Mouse (Mus musculus) neural tube, embryonic 13.5 days (tissue): ENCODE measurements at regions not wholly inside any gene's neighbourhood (a gene's known extent, or its start where the extent isn't known, plus 50 kb on each side); places are given as distances from the start of the nearest gene placed in this dataset.

Experiments used
- ATAC-seq: fragments of 200-750 bp; cut with Nextera tagmentation; 2 replicates; pipeline ENCODE4 v1.8.0; 2017; ENCODE audit warnings: low read depth, mild to moderate bottlenecking, moderate TSS enrichment, moderate library complexity
- H3K27ac ChIP-seq: fragments of 300-500 bp; sonication (generic); replicated peaks from 2 replicates; pipeline ENCODE4 v1.5.1; 2015; ENCODE audit warnings: moderate library complexity, mild to moderate bottlenecking, inconsistent platforms
- H3K27me3 ChIP-seq: fragments of 300-500 bp; sonication (generic); 2 replicates; pipeline ENCODE4 v1.6.1; 2015; ENCODE audit warnings: mild to moderate bottlenecking, inconsistent platforms
- H3K36me3 ChIP-seq: fragments of 300-500 bp; sonication (generic); 2 replicates; pipeline ENCODE4 v1.6.1; 2015; ENCODE audit warnings: mild to moderate bottlenecking, inconsistent platforms
- H3K4me1 ChIP-seq: fragments of 300-500 bp; sonication (generic); replicated peaks from 2 replicates; pipeline ENCODE4 v1.6.1; 2015; ENCODE audit warnings: inconsistent platforms
- H3K4me2 ChIP-seq: fragments of 300-500 bp; sonication (generic); 2 replicates; pipeline ENCODE4 v1.6.1; 2015; ENCODE audit warnings: inconsistent platforms, mild to moderate bottlenecking, moderate library complexity
- H3K4me3 ChIP-seq: fragments of 300-500 bp; sonication (generic); 2 replicates; pipeline ENCODE4 v1.5.1; 2015; ENCODE audit warnings: mild to moderate bottlenecking, inconsistent platforms
- H3K9ac ChIP-seq: fragments of 300-500 bp; sonication (generic); 2 replicates; pipeline ENCODE4 v1.6.1; 2015; ENCODE audit warnings: moderate library complexity, mild to moderate bottlenecking, inconsistent platforms
- H3K9me3 ChIP-seq: fragments of 300-500 bp; sonication (generic); 2 replicates; pipeline ENCODE4 v1.6.1; 2016; ENCODE audit warnings: inconsistent platforms
- WGBS: fragments of 180-500 bp; shearing (Covaris S2); methylation state at CpG from one replicate; pipeline ENCODE4 v1.1.7; 2015; 5-methylcytosine and 5-hydroxymethylcytosine counted together

- no peak overlapping the region for H3K27ac ChIP-seq
- peaks cover 25% of the 10 kb centered on the region for H3K4me1 ChIP-seq
- no peaks in the 10 kb centered on the region for H3K9me3 ChIP-seq
- H3K9ac ChIP-seq: no peak overlapping the region
- 56% methylated on average over 5 of the region's 5 CpGs for WGBS
- no peak for ATAC-seq
- no peaks in the 10 kb centered on the region for H3K27me3 ChIP-seq
- H3K4me3 ChIP-seq: no peak overlapping the region
- H3K36me3 ChIP-seq: no peaks in the 10 kb centered on the region
- H3K4me2 ChIP-seq: no peak overlapping the region
Observed at GRCm38 (mm10) chr11:32136066-32136465, 64.0 kb downstream of the Il9r start.

DNA sequence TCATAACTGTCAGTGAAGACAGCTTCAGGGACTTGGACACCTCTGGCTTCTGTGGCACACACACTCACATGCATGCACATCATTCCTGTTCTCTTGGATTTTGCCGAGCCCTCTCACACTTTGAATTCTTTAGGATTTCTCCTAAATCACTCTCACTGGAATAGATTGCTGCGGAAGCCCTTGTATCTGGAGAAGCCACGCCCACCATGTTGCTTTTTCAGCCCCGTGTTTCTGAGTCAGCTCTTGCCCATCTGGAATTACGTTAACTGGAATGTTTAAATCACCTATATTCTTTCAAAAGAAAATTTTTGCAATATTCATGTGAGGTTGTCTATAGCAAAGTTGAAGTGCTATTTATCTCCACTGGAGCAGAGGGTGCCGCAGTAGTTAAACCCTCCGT lies 66.1 kb downstream of the Il9r start:
- 79% methylated on average over 7 of the region's 7 CpGs for WGBS
- Histone ChIP-seq H3K27ac (no peak overlapping the region), H3K4me3 (no peak overlapping the region), H3K36me3 (no peaks in the 10 kb centered on the region), H3K27me3 (no peaks in the 10 kb centered on the region), H3K4me1 (peaks cover 16% of the 10 kb centered on the region), H3K9me3 (no peaks in the 10 kb centered on the region), H3K4me2 (no peak overlapping the region), H3K9ac (no peak overlapping the region)
- ATAC-seq: no peak

GRCm38 (mm10) chr11:32132008-32132615 lies 68.0 kb downstream of the Il9r start:
- Histone ChIP-seq H3K36me3 (no peaks in the 10 kb centered on the region), H3K27me3 (no peaks in the 10 kb centered on the region), H3K9ac (no peak overlapping the region), H3K4me2 (no peak overlapping the region), H3K27ac (no peak overlapping the region), H3K9me3 (no peaks in the 10 kb centered on the region), H3K4me3 (no peak overlapping the region), H3K4me1 (peaks cover 12% of the 10 kb centered on the region; the same call in 1 of the 2 replicates)
- no peak for ATAC-seq
- WGBS: 83% methylated on average over 3 of the region's 3 CpGs

DNA sequence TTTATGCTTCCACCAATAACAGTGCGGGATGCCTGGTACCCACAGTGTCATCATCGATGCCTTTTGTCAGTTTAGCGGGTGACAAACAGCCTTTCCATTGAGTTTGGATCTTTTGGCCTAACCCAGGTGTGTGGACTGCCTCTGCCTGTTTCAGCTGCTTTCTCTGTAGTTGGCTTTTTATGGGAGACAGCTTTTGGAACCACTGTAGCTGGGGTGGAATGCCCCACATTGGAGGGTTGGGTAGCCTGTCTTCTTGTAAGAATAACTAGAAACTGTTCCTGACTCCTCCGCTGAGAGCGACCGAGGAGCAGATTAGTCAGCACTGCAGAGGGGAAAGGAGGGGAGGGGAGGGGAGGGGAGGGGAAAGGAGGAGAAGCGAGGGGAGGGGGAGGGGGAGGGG lies 71.5 kb downstream of the Il9r start:
- WGBS: 71% methylated on average over 7 of the region's 7 CpGs
- no peak overlapping the region for H3K27ac ChIP-seq

GRCm38 (mm10) chr11:32128018-32128417 lies 72.1 kb downstream of the Il9r start:
- Histone ChIP-seq H3K27ac (0 out of 2 replicates have a peak overlapping the region, but pooled peaks have one; percentile 33), H3K36me3 (no peaks in the 10 kb centered on the region), H3K27me3 (no peaks in the 10 kb centered on the region), H3K9ac (no peak overlapping the region), H3K9me3 (no peaks in the 10 kb centered on the region), H3K4me2 (no peak overlapping the region), H3K4me1 (peaks cover 21% of the 10 kb centered on the region; the same call in 1 of the 2 replicates), H3K4me3 (no peak overlapping the region)
- peak; percentile 36; the same call in 1 of the 2 replicates for ATAC-seq
- WGBS: 77% methylated on average over 3 of the region's 3 CpGs

More for the DNA sequence above, 71.5 kb downstream of the Il9r start:
- Histone ChIP-seq H3K4me3 (no peak overlapping the region), H3K9ac (no peak overlapping the region), H3K9me3 (no peaks in the 10 kb centered on the region), H3K36me3 (no peaks in the 10 kb centered on the region), H3K27me3 (no peaks in the 10 kb centered on the region), H3K4me2 (no peak overlapping the region), H3K4me1 (peaks cover 21% of the 10 kb centered on the region; the same call in 1 of the 2 replicates)
- ATAC-seq: no peak

DNA sequence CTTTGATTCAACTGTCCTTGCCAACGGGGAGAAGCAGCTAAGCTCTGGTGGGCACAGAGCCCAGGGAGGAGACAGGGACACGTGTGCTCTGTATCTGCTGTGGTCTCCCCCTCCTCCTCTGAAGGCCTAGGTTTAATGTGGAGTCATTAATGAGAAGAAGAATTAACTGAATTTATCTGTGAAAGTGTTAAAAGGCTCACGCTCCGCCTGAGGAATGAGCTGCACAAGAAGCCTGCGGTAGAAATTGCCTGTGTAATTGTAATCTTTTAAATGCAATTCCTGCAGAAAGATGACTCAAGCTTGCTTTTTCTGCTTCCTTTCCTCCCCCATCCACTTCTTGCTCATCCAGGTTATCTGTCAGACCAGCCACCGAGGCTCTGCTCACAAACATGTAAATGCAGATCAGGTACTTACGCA lies 72.7 kb downstream of the Il9r start:
- Histone ChIP-seq H3K36me3 (no peaks in the 10 kb centered on the region), H3K27me3 (no peaks in the 10 kb centered on the region), H3K4me1 (peaks cover 21% of the 10 kb centered on the region; the same call in 1 of the 2 replicates), H3K4me3 (no peak overlapping the region), H3K4me2 (no peak overlapping the region), H3K27ac (peak overlapping the region; percentile 52), H3K9ac (no peak overlapping the region), H3K9me3 (no peaks in the 10 kb centered on the region)
- ATAC-seq: peak; percentile 81
- WGBS: 55% methylated on average over 7 of the region's 7 CpGs

DNA sequence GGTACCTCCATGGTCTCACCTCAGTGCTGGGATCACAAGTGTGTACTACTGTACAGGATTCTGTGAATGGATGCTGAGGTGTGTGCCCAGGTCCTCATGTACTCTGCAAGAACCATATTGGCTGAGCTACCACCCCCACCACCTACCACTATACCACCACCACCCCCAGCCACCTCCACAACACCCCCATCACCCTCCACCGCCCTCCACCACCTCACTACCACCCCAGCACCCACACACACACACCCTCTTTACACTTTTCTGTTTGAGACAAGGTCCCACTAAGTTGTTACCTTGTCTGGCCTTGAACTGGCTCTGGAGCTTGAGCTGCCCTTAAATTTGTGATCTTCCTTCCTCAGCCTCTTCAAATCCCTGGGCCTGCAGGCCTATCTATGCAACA lies 73.3 kb downstream of the Il9r start:
- Histone ChIP-seq H3K4me3 (no peak overlapping the region), H3K27ac (peak overlapping the region; percentile 52), H3K36me3 (no peaks in the 10 kb centered on the region), H3K4me1 (peaks cover 21% of the 10 kb centered on the region; the same call in 1 of the 2 replicates), H3K9ac (no peak overlapping the region), H3K9me3 (no peaks in the 10 kb centered on the region), H3K4me2 (no peak overlapping the region), H3K27me3 (no peaks in the 10 kb centered on the region)
- WGBS: 87% methylated on average over 1 of the region's 1 CpGs
- ATAC-seq: no peak

GRCm38 (mm10) chr11:32126311-32126698 lies 73.8 kb downstream of the Il9r start:
- Histone ChIP-seq H3K27me3 (no peaks in the 10 kb centered on the region), H3K4me3 (no peak overlapping the region), H3K4me2 (no peak overlapping the region), H3K9me3 (no peaks in the 10 kb centered on the region), H3K9ac (no peak overlapping the region), H3K4me1 (peaks cover 21% of the 10 kb centered on the region; the same call in 1 of the 2 replicates), H3K36me3 (no peaks in the 10 kb centered on the region), H3K27ac (no peak overlapping the region)
- no peak for ATAC-seq
- 64% methylated on average over 5 of the region's 5 CpGs for WGBS

DNA sequence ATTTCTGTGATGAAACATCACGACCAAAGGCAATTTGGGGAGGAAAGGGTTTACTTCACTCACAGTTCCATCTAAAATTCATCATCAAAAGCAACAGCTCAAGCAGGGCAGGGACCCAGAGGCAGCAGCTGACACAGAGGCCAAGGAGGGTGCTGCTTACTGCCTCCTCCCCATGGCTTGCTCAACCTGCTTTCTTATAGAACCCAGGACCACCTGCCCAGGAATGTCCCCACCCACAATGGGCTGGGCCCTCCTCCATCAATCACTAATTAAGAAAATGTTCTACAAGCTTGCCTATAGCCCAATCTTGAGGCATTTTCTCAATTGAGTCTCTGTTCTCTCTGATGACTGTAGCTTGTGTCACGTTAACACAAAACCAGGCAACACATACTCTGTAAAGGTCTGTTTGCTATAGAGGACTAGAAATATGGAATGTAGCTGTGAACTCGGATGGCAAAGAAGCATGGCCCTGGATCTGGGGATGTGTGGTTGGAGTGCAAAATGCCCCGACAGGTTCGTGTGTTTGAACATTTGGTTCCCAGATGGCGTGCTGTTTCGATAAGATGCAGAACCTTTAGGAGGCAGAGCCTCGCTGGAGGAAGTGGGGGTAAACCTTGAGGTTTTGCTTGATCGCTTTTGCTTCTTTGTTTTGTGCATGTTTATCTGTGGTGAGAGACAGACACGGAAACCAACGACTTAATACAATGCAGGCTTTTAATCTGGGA lies 74.3 kb downstream of the Il9r start:
- WGBS: 62% methylated on average over 11 of the region's 11 CpGs

GRCm38 (mm10) chr11:32120596-32120995 lies 79.5 kb downstream of the Il9r start:
- Histone ChIP-seq H3K9me3 (no peaks in the 10 kb centered on the region), H3K27me3 (no peaks in the 10 kb centered on the region), H3K9ac (no peak overlapping the region), H3K36me3 (no peaks in the 10 kb centered on the region), H3K4me2 (no peak overlapping the region), H3K4me3 (no peak overlapping the region), H3K27ac (no peak overlapping the region), H3K4me1 (peaks cover 33% of the 10 kb centered on the region)
- WGBS: 75% methylated on average over 3 of the region's 3 CpGs
- ATAC-seq: no peak

More for the DNA sequence above, 74.3 kb downstream of the Il9r start:
- Histone ChIP-seq H3K36me3 (no peaks in the 10 kb centered on the region), H3K9me3 (no peaks in the 10 kb centered on the region), H3K9ac (no peak overlapping the region), H3K27ac (no peak overlapping the region), H3K4me3 (no peak overlapping the region), H3K4me1 (peaks cover 21% of the 10 kb centered on the region; the same call in 1 of the 2 replicates), H3K27me3 (no peaks in the 10 kb centered on the region), H3K4me2 (no peak overlapping the region)
- ATAC-seq: no peak

DNA sequence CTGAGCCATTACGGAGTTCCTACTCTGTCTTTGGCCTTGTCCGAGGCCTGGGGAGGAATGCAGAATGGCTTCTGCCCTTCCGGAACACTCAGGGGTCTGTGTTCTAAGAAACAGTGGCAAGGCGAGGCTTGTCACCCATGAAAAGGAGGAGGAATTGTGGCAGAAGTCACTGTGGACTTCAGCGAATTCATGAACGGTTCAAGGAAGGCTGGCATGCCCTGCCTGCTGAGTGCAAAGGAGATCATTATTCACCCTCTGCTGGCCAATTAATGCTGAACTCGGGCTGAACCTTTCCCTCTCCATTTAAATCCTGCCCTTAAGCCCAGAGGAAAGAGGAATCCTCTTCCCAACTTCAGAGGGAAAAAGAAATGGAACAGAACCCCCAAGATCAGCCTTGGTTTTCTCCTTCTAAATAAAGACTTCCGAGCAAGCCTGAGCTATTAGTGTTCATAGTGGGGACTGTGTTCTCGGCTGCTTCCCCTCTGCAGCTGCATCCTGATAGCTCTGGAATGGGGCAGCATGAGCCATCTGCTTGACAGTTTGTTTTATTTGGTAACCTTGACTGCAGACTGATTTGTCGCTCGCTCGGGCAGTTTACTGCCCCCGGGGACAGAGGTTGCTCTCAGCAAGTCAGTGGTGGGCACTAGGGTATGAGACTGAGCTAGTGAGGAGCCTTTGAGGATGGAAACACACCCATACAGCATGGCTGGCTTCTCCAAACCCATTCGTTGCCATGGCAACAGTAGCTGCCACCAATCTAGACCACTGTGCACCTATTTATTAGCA lies 81.0 kb downstream of the Il9r start:
- WGBS: 10% methylated on average over 14 of the region's 14 CpGs
- Histone ChIP-seq H3K27ac (peak overlapping the region; percentile 88), H3K4me3 (no peak overlapping the region), H3K36me3 (no peaks in the 10 kb centered on the region), H3K27me3 (no peaks in the 10 kb centered on the region), H3K4me2 (peak overlapping the region; percentile 13; the same call in 1 of the 2 replicates), H3K9me3 (0 out of 2 replicates have a peak, but pooled peaks cover 6% of the 10 kb centered on the region), H3K9ac (peak overlapping the region; percentile 31; the same call in 1 of the 2 replicates), H3K4me1 (peaks cover 31% of the 10 kb centered on the region)
- peak; percentile 85 for ATAC-seq

DNA sequence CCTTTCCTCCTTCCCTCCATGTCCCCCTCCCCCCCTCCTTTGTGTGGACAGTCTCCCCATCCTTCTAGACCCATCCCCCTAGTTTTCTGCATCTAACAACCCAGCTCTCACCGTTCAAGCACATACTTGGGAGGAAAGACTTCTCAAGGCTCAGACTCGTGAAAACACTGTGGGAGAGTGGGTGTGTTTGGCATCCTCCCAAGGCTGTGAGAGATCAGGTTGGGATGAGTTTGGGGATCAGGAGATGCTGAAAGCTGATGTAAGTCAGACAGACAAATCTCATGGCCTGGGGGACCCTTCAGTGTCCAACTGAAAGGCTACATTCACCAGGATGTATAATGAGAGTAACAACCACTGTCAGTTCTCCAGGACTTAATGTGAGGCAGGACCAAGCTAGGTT lies 82.1 kb downstream of the Il9r start:
- H3K27ac ChIP-seq: peak overlapping the region; percentile 88

More for the DNA sequence above, 82.1 kb downstream of the Il9r start:
- Histone ChIP-seq H3K9ac (no peak overlapping the region), H3K9me3 (0 out of 2 replicates have a peak, but pooled peaks cover 6% of the 10 kb centered on the region), H3K27me3 (no peaks in the 10 kb centered on the region), H3K4me1 (peaks cover 42% of the 10 kb centered on the region), H3K4me3 (no peak overlapping the region), H3K36me3 (no peaks in the 10 kb centered on the region), H3K4me2 (no peak overlapping the region)
- WGBS: 40% methylated on average over 2 of the region's 2 CpGs
- no peak for ATAC-seq
